Mouse (Mus musculus) cerebellum, adult 8-10 months (tissue): ENCODE results near the gene Adat3.
A peak's percentile ranks its signal among the peaks of the same experiment; 100 is the strongest.

Experiments
- DNase-seq: peaks from one replicate; pipeline ENCODE4 v3.0.0; 2022

Adat3 gene

GRCm38 (mm10) chr10:80655406-80656129 lies 52.9 kb downstream of the Adat3 start:
- no peak for DNase-seq

DNA sequence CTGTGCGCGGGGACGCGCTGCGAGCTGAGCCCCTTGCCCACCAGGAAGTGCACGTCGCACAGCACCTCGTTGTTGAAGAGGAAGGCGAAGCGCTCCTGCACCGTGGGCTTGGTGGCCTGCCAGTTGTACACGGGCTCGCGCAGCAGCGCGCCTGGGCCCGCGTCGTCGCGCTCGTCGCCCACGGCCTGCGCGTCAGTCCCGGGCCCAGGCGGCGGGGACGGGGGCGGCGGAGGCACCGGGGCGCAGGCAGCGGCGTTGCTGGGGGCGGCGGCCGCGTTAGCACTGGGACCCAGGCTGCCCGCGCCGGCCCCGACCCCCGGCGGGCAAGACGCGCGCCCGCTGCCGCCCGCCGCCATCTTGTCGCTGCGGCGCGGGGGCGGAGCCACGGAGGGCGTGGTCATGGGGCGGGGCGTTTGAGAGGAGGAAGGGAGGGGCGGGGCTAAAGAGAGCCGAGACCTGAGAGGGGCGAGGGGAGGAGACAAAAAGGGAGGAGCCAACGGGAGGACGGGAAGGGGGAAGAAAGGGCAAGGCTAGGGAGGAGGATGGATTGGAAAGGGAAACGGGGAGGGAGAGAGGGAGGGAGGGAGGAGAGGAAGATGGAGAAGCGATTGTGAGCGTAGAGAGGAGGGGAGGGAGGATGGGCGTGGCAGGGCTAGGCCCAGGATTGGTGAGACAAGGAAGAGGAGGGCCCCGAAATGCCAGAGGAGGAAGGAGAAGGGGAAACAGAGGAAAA lies 53.6 kb downstream of the Adat3 start:
- DNase-seq: peak; percentile 97

- DNase-seq: no peak
Measured at GRCm38 (mm10) chr10:80656863-80657623, 54.4 kb downstream of the Adat3 start, which contains the start of gene Btbd2. Gene Btbd2, minus strand, starts transcription at chr10:80657071.
